Mouse (Mus musculus) forebrain, embryonic 11.5 days (tissue): ENCODE measurements around the gene Slc29a4. TPM values are rescaled to one million over a fixed set of nuclear protein-coding genes. Genes with fewer than 3 reads are reported as not detected.

Experiments
- ATAC-seq: fragments of 200-750 bp; cut with Nextera tagmentation; replicated peaks from 2 replicates; pipeline ENCODE4 v1.8.0; 2017; ENCODE audit warnings: moderate TSS enrichment; ENCODE audit not compliant: low FRiP score
- DNase-seq: peaks from one replicate; pipeline ENCODE4 v3.0.0-alpha.2; 2017; ENCODE audit warnings: low spot score
- H3K27ac ChIP-seq: fragments of 300-500 bp; sonication (generic); 2 replicates; pipeline ENCODE4 v1.5.1; 2014; ENCODE audit warnings: low read depth, low read length
- H3K27me3 ChIP-seq: fragments of 300-500 bp; sonication (generic); 2 replicates; pipeline ENCODE4 v1.6.1; 2014; ENCODE audit warnings: mild to moderate bottlenecking, low read length, mixed read lengths; ENCODE audit not compliant: control insufficient read depth, insufficient read depth
- H3K36me3 ChIP-seq: fragments of 300-500 bp; sonication (generic); 2 replicates; pipeline ENCODE4 v1.6.1; 2014; ENCODE audit warnings: mild to moderate bottlenecking, low read length, moderate library complexity, mixed read lengths; ENCODE audit not compliant: control insufficient read depth, insufficient read depth
- H3K4me1 ChIP-seq: fragments of 300-500 bp; sonication (generic); replicated peaks from 2 replicates; pipeline ENCODE4 v1.6.1; 2014; ENCODE audit warnings: low read length, mixed read lengths; ENCODE audit not compliant: control insufficient read depth, insufficient read depth
- H3K4me2 ChIP-seq: fragments of 300-500 bp; sonication (generic); 2 replicates; pipeline ENCODE4 v1.6.1; 2014; ENCODE audit warnings: low read depth, mild to moderate bottlenecking, low read length, moderate library complexity, mixed read lengths; ENCODE audit not compliant: severe bottlenecking
- H3K4me3 ChIP-seq: fragments of 300-500 bp; sonication (generic); 2 replicates; pipeline ENCODE4 v1.5.1; 2014; ENCODE audit warnings: low read depth, low read length
- H3K9ac ChIP-seq: fragments of 300-500 bp; sonication (generic); 2 replicates; pipeline ENCODE4 v1.6.1; 2014; ENCODE audit warnings: low read length
- H3K9me3 ChIP-seq: fragments of 300-500 bp; sonication (generic); 2 replicates; pipeline ENCODE4 v1.6.1; 2016; ENCODE audit warnings: low read length, mixed read lengths; ENCODE audit not compliant: control insufficient read depth
- WGBS: fragments of 180-500 bp; shearing (Covaris S2); extraction: QIAGEN DNeasy Blood & Tissue Kit; methylation state at CpG from one replicate; pipeline ENCODE4 v1.1.7; 2014; 5-methylcytosine and 5-hydroxymethylcytosine counted together
- polyA plus RNA-seq: library from polyadenylated mRNA; unstranded; fragments of >200 nt; fragmentation: Nextera tagmentation; extraction: Ambion mirVana; gene quantifications from 2 replicates; pipeline ENCODE4 v1.2.1, GENCODE M21; 2014

The Slc29a4 gene
- polyA plus RNA-seq, 1 experiment from 2014 or later: 31.3 TPM

GRCm38 (mm10) chr5:142668556-142669263, 23.6 kb upstream of the Slc29a4 start:
- no peak overlapping the region for H3K27ac ChIP-seq
- 83% methylated on average over 11 of the region's 11 CpGs for WGBS
- H3K4me2 ChIP-seq: no peak overlapping the region
- H3K9ac ChIP-seq: no peak overlapping the region
- DNase-seq (no peak), ATAC-seq (no peak)
- H3K36me3 ChIP-seq: peaks cover 3% of the 10 kb centered on the region; the same call in 1 of the 2 replicates
- H3K27me3 ChIP-seq: no peaks in the 10 kb centered on the region
- no peaks in the 10 kb centered on the region for H3K4me1 ChIP-seq
- H3K4me3 ChIP-seq: no peak overlapping the region
- H3K9me3 ChIP-seq: no peaks in the 10 kb centered on the region

- Histone ChIP-seq H3K9me3 (no peaks in the 10 kb centered on the region), H3K4me3 (no peak overlapping the region), H3K4me1 (no peaks in the 10 kb centered on the region), H3K27ac (no peak overlapping the region), H3K27me3 (no peaks in the 10 kb centered on the region), H3K36me3 (no peaks in the 10 kb centered on the region; the same call in 1 of the 2 replicates), H3K9ac (no peak overlapping the region), H3K4me2 (no peak overlapping the region)
- ATAC-seq (no peak), DNase-seq (no peak)
- WGBS: 88% methylated on average over 7 of the region's 7 CpGs
Measured at GRCm38 (mm10) chr5:142669726-142670125, 22.6 kb upstream of the Slc29a4 start.

GRCm38 (mm10) chr5:142673082-142673481, 19.2 kb upstream of the Slc29a4 start:
- no peak overlapping the region for H3K27ac ChIP-seq
- no peaks in the 10 kb centered on the region for H3K9me3 ChIP-seq
- DNase-seq (peak; percentile 54), ATAC-seq (no peak)
- H3K4me3 ChIP-seq: no peak overlapping the region
- 23% methylated on average over 5 of the region's 5 CpGs for WGBS
- no peaks in the 10 kb centered on the region for H3K27me3 ChIP-seq
- no peak overlapping the region for H3K9ac ChIP-seq
- no peak overlapping the region for H3K4me2 ChIP-seq
- H3K36me3 ChIP-seq: no peaks in the 10 kb centered on the region
- no peaks in the 10 kb centered on the region for H3K4me1 ChIP-seq

- H3K36me3 ChIP-seq: no peaks in the 10 kb centered on the region
- no peaks in the 10 kb centered on the region for H3K4me1 ChIP-seq
- H3K27ac ChIP-seq: no peak overlapping the region
- DNase-seq: no peak
- no peak overlapping the region for H3K4me2 ChIP-seq
- H3K4me3 ChIP-seq: no peak overlapping the region
- no peak overlapping the region for H3K9ac ChIP-seq
- H3K27me3 ChIP-seq: no peaks in the 10 kb centered on the region
- no peaks in the 10 kb centered on the region for H3K9me3 ChIP-seq
- ATAC-seq: no peak
- 70% methylated on average over 7 of the region's 7 CpGs for WGBS
Measured at GRCm38 (mm10) chr5:142678141-142678571, 14.2 kb upstream of the Slc29a4 start.

GRCm38 (mm10) chr5:142679065-142679464, 13.2 kb upstream of the Slc29a4 start:
- Histone ChIP-seq H3K4me1 (no peaks in the 10 kb centered on the region), H3K9ac (no peak overlapping the region), H3K4me3 (no peak overlapping the region), H3K4me2 (no peak overlapping the region), H3K36me3 (no peaks in the 10 kb centered on the region), H3K9me3 (no peaks in the 10 kb centered on the region), H3K27ac (no peak overlapping the region), H3K27me3 (no peaks in the 10 kb centered on the region)
- ATAC-seq: no peak
- no peak for DNase-seq
- WGBS: 96% methylated on average over 1 of the region's 1 CpGs

GRCm38 (mm10) chr5:142681911-142682310, 10.4 kb upstream of the Slc29a4 start:
- H3K27ac ChIP-seq: no peak overlapping the region
- no peak overlapping the region for H3K9ac ChIP-seq
- no peak for DNase-seq
- H3K36me3 ChIP-seq: no peaks in the 10 kb centered on the region
- no peak for ATAC-seq
- WGBS: 81% methylated on average over 3 of the region's 3 CpGs
- no peaks in the 10 kb centered on the region for H3K4me1 ChIP-seq
- H3K4me3 ChIP-seq: no peak overlapping the region
- no peak overlapping the region for H3K4me2 ChIP-seq
- no peaks in the 10 kb centered on the region for H3K27me3 ChIP-seq
- no peaks in the 10 kb centered on the region for H3K9me3 ChIP-seq

- WGBS: 89% methylated on average over 5 of the region's 5 CpGs
Measured at GRCm38 (mm10) chr5:142682529-142682928, 9.8 kb upstream of the Slc29a4 start.

GRCm38 (mm10) chr5:142688866-142689265, 3.4 kb upstream of the Slc29a4 start:
- DNase-seq (no peak), ATAC-seq (no peak)
- Histone ChIP-seq H3K9ac (no peak overlapping the region), H3K9me3 (no peaks in the 10 kb centered on the region), H3K4me2 (no peak overlapping the region), H3K27me3 (no peaks in the 10 kb centered on the region), H3K4me1 (no peaks in the 10 kb centered on the region), H3K36me3 (no peaks in the 10 kb centered on the region), H3K4me3 (no peak overlapping the region), H3K27ac (no peak overlapping the region)
- 28% methylated on average over 6 of the region's 6 CpGs for WGBS

More at GRCm38 (mm10) chr5:142682529-142682928, 9.8 kb upstream of the Slc29a4 start:
- H3K27me3 ChIP-seq: no peaks in the 10 kb centered on the region
- no peak overlapping the region for H3K9ac ChIP-seq
- ATAC-seq (no peak), DNase-seq (no peak)
- no peaks in the 10 kb centered on the region for H3K4me1 ChIP-seq
- no peak overlapping the region for H3K27ac ChIP-seq
- no peaks in the 10 kb centered on the region for H3K36me3 ChIP-seq
- H3K4me2 ChIP-seq: no peak overlapping the region
- no peaks in the 10 kb centered on the region for H3K9me3 ChIP-seq
- no peak overlapping the region for H3K4me3 ChIP-seq

- no peaks in the 10 kb centered on the region for H3K9me3 ChIP-seq
- H3K27ac ChIP-seq: no peak overlapping the region
- no peak overlapping the region for H3K9ac ChIP-seq
- no peak for DNase-seq
- no peaks in the 10 kb centered on the region for H3K4me1 ChIP-seq
- H3K4me3 ChIP-seq: no peak overlapping the region
- no peak overlapping the region for H3K4me2 ChIP-seq
- H3K36me3 ChIP-seq: no peaks in the 10 kb centered on the region
- ATAC-seq: no peak
- 79% methylated on average over 3 of the region's 3 CpGs for WGBS
- H3K27me3 ChIP-seq: no peaks in the 10 kb centered on the region
Measured at GRCm38 (mm10) chr5:142690343-142690742, 2.0 kb upstream of the Slc29a4 start.
